14 mouse cellular contexts compared by ENCODE assay signal in the genomic region with DNA sequence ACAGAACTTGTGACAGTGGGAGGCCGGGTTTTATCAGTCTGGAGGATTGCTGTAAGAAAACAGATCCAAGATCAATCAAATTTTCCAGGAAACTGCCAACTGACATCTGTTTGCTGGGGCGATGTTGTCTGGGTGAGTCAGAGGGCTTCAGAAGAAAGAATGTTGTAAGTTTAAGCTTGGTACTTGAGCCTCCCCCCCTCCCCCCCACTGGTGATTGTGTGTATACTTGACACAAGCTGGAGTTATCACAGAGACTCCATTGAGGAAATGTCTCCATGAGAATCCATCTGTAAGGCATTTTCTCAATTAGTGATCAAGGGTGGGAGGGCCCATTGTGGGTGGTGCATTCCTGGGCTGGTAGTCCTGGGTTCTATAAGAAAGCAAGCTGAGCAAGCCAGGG.
A peak's percentile ranks its signal among the peaks of the same experiment; 100 is the strongest.
DNase-seq lines count a peak whose midpoint lies in the region; ATAC-seq and TF ChIP-seq lines count a peak whose summit lies in the region.
"Had no signal": no experiment of that assay in that cellular context is flagged by ENCODE, and none has a peak within 500 bp of the region (broad histone marks: within the 10 kb centered on the region; RNA-seq: fewer than 3 reads in every experiment).

No protein-coding gene starts in this region.

- H3K9me3 ChIP-seq in forebrain, embryonic 12.5 days = no peaks in the 10 kb centered on the region
- H3K9me3 ChIP-seq in forebrain, embryonic 15.5 days = no peaks in the 10 kb centered on the region
- H3K9me3 ChIP-seq: heart, embryonic 12.5 days; intestine, embryonic 15.5 days had no signal

- TF ChIP-seq CTCF in brain, embryonic 14.5 days (IDR thresholded peaks at IDR 0.05; ENCODE audit: borderline replicate concordance, extremely low read depth, insufficient read depth, insufficient read length) = no peak
- TF ChIP-seq CTCF in embryonic fibroblast, embryonic 13.5 days (IDR thresholded peaks at IDR 0.05; ENCODE audit: borderline replicate concordance, insufficient read depth, low read length) = no peak
- TF ChIP-seq CTCF in layer of hippocampus, adult 2 months (conservative IDR thresholded peaks at IDR 0.05) = no peak

- no peak overlapping the region for H3K9ac ChIP-seq in forebrain, embryonic 12.5 days
- no peak overlapping the region for H3K9ac ChIP-seq in forebrain, embryonic 15.5 days (replicated peaks)
- H3K9ac ChIP-seq: heart, embryonic 12.5 days; intestine, embryonic 15.5 days had no signal

- 59% methylated on average over 2 of the region's 2 CpGs for WGBS in forebrain, embryonic 12.5 days
- WGBS in forebrain, embryonic 15.5 days = 32% methylated on average over 2 of the region's 2 CpGs

- H3K4me3 ChIP-seq in forebrain, embryonic 12.5 days (replicated peaks) = no peak overlapping the region
- no peak overlapping the region for H3K4me3 ChIP-seq in forebrain, embryonic 15.5 days
- H3K4me3 ChIP-seq in embryonic fibroblast, embryonic 13.5 days (ENCODE audit: insufficient read depth, low read length) = no peak overlapping the region
- H3K4me3 ChIP-seq in layer of hippocampus, adult 2 months = no peak overlapping the region
- H3K4me3 ChIP-seq: heart, embryonic 12.5 days; intestine, embryonic 15.5 days had no signal

- no peaks in the 10 kb centered on the region for H3K36me3 ChIP-seq in forebrain, embryonic 12.5 days (replicated peaks)
- no peaks in the 10 kb centered on the region for H3K36me3 ChIP-seq in forebrain, embryonic 15.5 days
- H3K36me3 ChIP-seq: heart, embryonic 12.5 days; intestine, embryonic 15.5 days had no signal

- TF ChIP-seq POLR2A in brain, embryonic 14.5 days (IDR thresholded peaks at IDR 0.05; ENCODE audit: borderline replicate concordance, extremely low read depth, insufficient read depth, insufficient read length, poor library complexity, severe bottlenecking) = no peak
- no peak for TF ChIP-seq POLR2A in embryonic fibroblast, embryonic 13.5 days (IDR thresholded peaks at IDR 0.05; ENCODE audit: low read depth, low read length)

- H3K27ac ChIP-seq in forebrain, embryonic 12.5 days = no peak overlapping the region
- H3K27ac ChIP-seq in forebrain, embryonic 15.5 days (replicated peaks) = no peak overlapping the region
- H3K27ac ChIP-seq in embryonic fibroblast, embryonic 13.5 days (ENCODE audit: insufficient read depth, low read length) = peak overlapping the region; percentile 25; the same call in 1 of the 2 replicates
- no peak overlapping the region for H3K27ac ChIP-seq in layer of hippocampus, adult 2 months
- H3K27ac ChIP-seq: intestine, embryonic 15.5 days had no signal

- H3K4me1 ChIP-seq in forebrain, embryonic 12.5 days = peaks cover 4% of the 10 kb centered on the region; the same call in 1 of the 2 replicates
- H3K4me1 ChIP-seq in forebrain, embryonic 15.5 days = peaks cover 8% of the 10 kb centered on the region; the same call in 1 of the 2 replicates
- H3K4me1 ChIP-seq in embryonic fibroblast, embryonic 13.5 days (ENCODE audit: control insufficient read depth, insufficient read depth, low read length) = peaks cover 6% of the 10 kb centered on the region; the same call in 1 of the 2 replicates
- H3K4me1 ChIP-seq: intestine, embryonic 15.5 days had no signal

- peak; percentile 82 for DNase-seq in 416B (ENCODE audit: low read depth)
- peak; percentile 51 for DNase-seq in brain, embryonic 14.5 days (ENCODE audit: low read depth)
- no peak for DNase-seq in layer of hippocampus, adult 2 months (ENCODE audit: low spot score in 2 of 2)
- DNase-seq in frontal cortex, postnatal 10 days (ENCODE audit: low spot score in 2 of 2) = no peak
- DNase-seq in frontal cortex, postnatal 36 days (ENCODE audit: low spot score in 2 of 2) = no peak
- DNase-seq: cerebellum, adult 18-20 months; gastrocnemius, postnatal 14 days; heart, postnatal 4 days; lung, adult 18-20 months had no signal

- peak; percentile 30; the same call in 1 of the 2 replicates for ATAC-seq in forebrain, embryonic 12.5 days (ENCODE audit: low FRiP score)
- no peak for ATAC-seq in forebrain, embryonic 15.5 days (replicated peaks)
- ATAC-seq: intestine, embryonic 15.5 days had no signal

- H3K4me2 ChIP-seq in forebrain, embryonic 12.5 days = no peak overlapping the region
- H3K4me2 ChIP-seq in forebrain, embryonic 15.5 days (replicated peaks) = no peak overlapping the region
- H3K4me2 ChIP-seq: heart, embryonic 12.5 days; intestine, embryonic 15.5 days had no signal

- H3K27me3 ChIP-seq in forebrain, embryonic 12.5 days = no peaks in the 10 kb centered on the region
- no peaks in the 10 kb centered on the region for H3K27me3 ChIP-seq in forebrain, embryonic 15.5 days
- H3K27me3 ChIP-seq: heart, embryonic 12.5 days; intestine, embryonic 15.5 days had no signal

Comparison
In these comparisons a context has a peak if more than half of its experiments do, and no peak if none do; other contexts are left out.
1. DNase-seq: peak in 416B (single experiment) and brain, embryonic 14.5 days (single experiment); none in layer of hippocampus, adult 2 months (0 of 2), frontal cortex, postnatal 10 days (0 of 2) and frontal cortex, postnatal 36 days (0 of 2).